Mouse (Mus musculus): ENCODE measurements around the gene Nt5c1b. TPM values are rescaled to one million over a fixed set of nuclear protein-coding genes. Genes with fewer than 3 reads are reported as not detected.

The Nt5c1b gene
- polyA plus RNA-seq, 1 experiment from 2014 or later = not detected

DNA sequence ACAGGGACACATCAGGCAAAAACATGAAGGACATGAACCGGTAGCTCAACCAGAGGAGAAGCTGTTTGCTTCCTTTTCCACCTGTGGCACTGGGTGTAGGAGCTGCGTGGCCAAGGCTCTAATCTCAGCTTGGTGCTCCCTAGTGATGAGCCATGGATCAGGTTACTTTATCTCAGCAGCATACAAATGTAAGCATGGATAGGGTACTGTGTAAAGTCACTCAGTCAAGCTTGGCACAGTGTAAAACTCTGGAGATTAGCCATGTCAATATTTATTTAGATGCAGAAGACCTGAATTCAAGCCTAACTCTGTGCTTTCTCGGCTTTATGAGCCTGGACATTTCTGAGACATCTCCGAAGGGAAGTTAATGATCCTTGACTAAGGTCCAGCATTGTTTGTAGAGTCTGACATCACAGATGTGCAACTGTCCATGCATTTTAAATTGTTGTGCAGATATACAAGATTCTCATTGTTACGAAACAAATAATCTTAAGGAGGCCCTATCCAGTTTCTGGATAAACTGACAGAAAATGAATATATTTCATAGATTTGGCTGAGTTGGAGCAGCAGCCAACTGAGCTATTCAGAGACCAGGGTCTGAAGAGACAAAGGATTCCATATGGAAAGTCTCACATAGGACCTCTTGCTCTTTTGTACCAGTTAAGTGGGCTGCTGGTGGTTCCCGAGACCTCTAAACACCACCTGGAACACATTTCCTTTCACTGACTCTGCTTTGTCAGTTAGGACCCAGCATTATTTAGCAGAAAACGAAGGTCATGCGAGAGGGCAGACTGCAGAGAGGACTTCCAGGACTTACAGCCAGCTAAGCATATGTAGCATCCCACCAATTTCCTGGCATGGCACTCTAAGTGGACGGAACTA is 56.5 kb downstream of the Nt5c1b start:
- Histone ChIP-seq H3K4me3 (no peak overlapping the region), H3K4me1 (no peaks in the 10 kb centered on the region), H3K36me3 (no peaks in the 10 kb centered on the region), H3K27ac (no peak overlapping the region), H3K9me3 (no peaks in the 10 kb centered on the region), H3K27me3 (ENCODE audit: insufficient read depth, poor library complexity, severe bottlenecking) (no peaks in the 10 kb centered on the region)
- WGBS = 74% methylated on average over 9 of the region's 9 CpGs
- no peak for DNase-seq (ENCODE audit: low spot score)

DNA sequence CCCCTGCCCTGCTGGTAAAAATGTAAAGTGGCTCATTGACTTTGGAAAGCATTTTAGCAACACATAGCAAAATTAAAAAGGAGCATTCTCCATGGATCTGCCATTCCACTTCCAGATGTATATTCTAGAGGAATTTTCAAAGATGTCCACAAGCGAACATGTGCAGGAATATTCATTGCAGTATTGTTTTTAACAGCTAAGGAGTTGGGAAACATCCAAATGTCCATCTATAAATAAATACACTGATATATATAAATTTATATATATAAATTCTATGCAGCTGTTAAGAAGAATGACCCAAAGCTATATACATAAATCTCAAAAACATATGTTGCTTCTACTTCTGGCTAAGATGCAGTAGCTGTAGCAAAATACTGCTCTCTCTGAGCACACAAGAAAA is 61.2 kb downstream of the Nt5c1b start:
- Histone ChIP-seq H3K4me1 (no peaks in the 10 kb centered on the region), H3K9me3 (no peaks in the 10 kb centered on the region), H3K27ac (no peak overlapping the region), H3K4me3 (no peak overlapping the region), H3K36me3 (no peaks in the 10 kb centered on the region), H3K27me3 (ENCODE audit: insufficient read depth, poor library complexity, severe bottlenecking) (no peaks in the 10 kb centered on the region)
- DNase-seq (ENCODE audit: low spot score) = no peak
- 82% methylated on average over 1 of the region's 1 CpGs for WGBS

DNA sequence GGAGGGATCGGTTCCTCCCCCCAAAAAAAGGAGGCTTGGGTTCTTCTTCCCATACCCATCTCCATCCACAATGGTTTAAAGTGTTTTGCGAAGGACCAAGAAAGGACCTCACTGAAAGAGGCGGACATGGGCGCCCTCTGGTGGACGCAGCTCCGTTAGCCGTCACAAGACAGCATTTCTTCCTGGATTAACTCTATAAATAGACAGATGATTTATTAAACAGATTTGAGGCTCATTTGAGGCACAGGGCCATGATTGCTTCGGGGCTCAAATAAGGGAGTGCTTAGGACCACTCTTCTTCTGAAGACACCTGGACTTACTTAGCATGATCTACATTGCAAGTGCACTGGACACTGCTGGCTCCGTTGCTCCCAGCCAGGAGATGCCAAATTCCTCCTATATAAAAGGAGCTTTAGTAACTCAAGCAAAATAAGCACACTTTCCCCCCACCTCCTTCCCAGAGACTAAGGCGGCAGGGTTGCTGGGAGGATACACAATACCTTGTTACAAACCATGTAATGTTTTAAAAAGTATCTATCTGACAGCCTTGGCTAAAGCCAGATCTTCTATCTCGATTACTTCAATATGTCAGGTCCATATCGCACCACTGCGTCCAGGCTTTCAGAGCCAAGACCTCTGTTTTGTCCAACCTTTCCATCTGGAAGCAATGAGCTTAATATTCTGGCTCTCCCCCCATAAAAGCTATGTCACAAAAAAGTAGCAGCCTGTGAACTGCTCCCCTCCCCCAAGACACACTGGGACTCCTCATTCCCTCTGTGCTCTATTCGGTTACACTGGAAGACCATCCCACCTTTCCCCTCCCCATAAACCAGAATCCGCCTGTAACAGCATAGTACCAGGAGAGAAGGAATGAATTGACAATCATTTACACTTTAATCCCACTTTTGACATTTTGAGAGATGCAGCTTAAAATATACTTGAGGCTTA is 68.6 kb downstream of the Nt5c1b start:
- Histone ChIP-seq H3K27ac (no peak overlapping the region), H3K4me1 (no peaks in the 10 kb centered on the region), H3K27me3 (ENCODE audit: insufficient read depth, poor library complexity, severe bottlenecking) (no peaks in the 10 kb centered on the region; the same call in 1 of the 2 replicates), H3K36me3 (no peaks in the 10 kb centered on the region), H3K4me3 (no peak overlapping the region), H3K9me3 (no peaks in the 10 kb centered on the region)
- peak; percentile 81 for DNase-seq (ENCODE audit: low spot score)
- WGBS = 36% methylated on average over 15 of the region's 15 CpGs

Other genes with a start within 250 kb of the Nt5c1b start
- 41.4 and 47.4 TPM in 2 replicates for gene Rdh14, start 20.8 kb downstream of the Nt5c1b start, polyA plus RNA-seq (2016; fragmentation: Nextera tagmentation; extraction: Ambion mirVana)